Mouse (Mus musculus): ENCODE results near the gene March8.
A peak's percentile ranks its signal among the peaks of the same experiment; 100 is the strongest.

The March8 gene

GRCm38 (mm10) chr6:116337835-116338501 lies at the start of gene March8:
TSS of gene March8 (plus strand) at chr6:116338024.
- DNase-seq (ENCODE audit: low read depth, low spot score), result peak; percentile 86

DNA sequence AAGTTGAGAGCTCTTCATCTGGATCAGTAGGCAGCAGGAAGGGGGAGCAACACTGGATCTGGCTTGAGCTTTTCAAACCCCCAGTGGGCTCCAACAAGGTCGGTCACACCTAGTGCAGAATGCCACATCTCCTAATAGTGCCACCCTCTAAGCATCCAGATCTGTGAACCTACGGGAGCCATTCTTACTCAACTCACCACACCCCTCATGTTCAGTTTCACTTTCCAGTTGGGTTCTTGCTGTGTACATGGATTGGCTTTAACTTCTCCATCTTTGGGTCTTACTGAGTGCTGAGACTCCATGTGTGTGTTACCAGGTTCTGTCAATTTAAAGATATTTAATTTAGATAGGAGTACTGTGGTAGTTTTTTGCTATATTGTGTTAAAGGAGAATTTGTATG lies 26.4 kb upstream of the March8 start:
- no peak for DNase-seq (ENCODE audit: low read depth, low spot score)

GRCm38 (mm10) chr6:116319259-116319658 lies 18.6 kb upstream of the March8 start:
- no peak for DNase-seq (ENCODE audit: low read depth, low spot score)

DNA sequence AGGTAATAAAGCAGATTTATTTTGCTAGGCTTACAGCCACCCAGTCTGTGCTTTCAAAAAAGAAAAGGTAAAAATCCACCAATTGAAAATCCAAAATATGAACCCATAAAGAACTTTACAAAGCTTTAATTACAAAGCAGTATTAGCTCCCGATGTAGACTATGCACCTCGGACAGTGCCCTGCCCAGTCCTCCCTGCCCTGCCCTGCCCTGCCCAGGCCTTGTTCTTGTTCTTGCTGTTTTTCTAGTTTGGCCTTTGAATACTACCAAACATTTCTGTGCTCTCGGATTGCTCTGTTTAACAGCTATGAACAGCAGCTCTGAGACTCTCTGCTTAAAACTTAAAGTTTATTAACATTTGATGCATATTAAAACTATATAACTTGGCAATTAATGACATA lies 11.2 kb upstream of the March8 start:
- DNase-seq (ENCODE audit: low read depth, low spot score), result no peak

DNA sequence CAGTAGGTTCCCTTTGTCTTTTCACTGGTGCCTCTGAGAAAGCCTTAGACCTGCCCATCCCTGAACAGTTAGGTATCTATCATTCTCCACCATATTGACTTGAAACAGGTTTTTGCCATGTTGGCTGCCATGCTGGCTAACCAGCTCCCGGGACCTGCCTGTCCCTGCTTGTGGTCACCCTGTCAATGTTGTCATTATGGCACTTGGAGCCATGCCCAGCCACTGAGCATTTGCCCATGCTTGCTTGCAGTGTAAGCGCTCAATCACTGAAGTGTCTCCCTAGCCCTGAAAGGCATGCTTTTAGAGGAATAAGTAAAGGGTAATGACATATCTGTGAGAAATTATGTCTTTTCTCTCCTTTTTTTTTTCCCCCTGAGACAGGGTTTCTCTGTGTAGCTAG lies 6.4 kb upstream of the March8 start:
- no peak for DNase-seq (ENCODE audit: low read depth, low spot score)

DNA sequence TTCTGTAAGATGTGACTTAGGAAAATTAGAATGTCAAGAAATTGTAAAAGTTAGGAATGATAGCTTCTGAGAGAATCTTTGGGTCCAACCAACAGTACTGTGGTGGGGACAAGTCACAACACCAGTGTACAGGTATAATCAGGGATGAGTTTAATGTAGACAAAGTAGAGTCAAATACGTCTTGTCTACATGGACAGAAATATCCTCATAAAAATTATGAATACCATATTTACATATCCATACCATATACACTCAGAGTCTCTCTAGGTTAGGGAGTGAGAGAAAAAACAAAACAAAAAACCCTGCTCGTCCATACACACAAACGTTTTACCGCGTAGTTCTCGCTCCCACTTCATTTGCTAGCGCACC lies 374 bp upstream of the March8 start:
- no peak for DNase-seq (ENCODE audit: low read depth, low spot score)

DNA sequence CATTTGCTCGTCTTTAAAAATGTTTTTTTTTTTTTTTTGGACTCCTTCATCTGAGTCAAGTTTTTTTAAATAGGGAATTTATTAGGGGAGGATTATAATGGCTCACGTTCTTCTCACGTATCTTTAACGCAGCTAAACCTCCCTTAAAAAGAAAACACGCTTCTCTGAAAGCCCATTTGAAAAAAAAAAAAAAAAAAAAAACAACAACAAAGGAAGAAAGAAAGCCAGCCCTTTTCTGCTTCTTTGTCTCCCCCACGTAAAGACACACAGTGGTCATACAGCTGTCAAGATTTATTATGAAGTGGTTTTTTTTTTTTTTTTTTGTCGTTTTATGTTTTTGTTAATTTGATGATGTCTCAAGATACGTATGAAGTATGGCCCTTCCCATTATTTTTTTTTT lies 696 bp downstream of the March8 start:
- DNase-seq (ENCODE audit: low read depth, low spot score), result no peak

DNA sequence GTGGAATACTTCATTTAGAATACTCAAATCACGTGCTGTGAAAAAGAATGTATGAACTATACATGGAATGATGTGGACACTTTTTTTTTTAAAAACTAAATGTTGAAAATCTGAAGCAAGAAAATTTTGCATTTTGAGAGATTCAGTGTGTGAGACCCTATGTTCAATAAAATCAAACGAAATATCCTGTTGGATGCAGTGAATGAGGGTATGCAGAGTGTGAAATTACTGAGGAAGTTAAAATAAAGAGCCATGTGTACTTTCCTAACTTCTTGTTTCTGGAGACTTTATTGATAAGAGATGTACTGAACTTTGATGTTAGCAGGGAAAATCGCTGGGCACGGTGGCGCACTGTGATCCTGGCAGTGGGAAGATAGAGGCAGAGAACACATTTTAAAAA lies 1.3 kb downstream of the March8 start:
- DNase-seq (ENCODE audit: low read depth, low spot score), result no peak

GRCm38 (mm10) chr6:116340521-116340920 lies 2.7 kb downstream of the March8 start:
- DNase-seq (ENCODE audit: low read depth, low spot score), result no peak

GRCm38 (mm10) chr6:116347953-116348352 lies 10.1 kb downstream of the March8 start:
- DNase-seq (ENCODE audit: low read depth, low spot score), result no peak

GRCm38 (mm10) chr6:116349997-116350396 lies 12.2 kb downstream of the March8 start:
- no peak for DNase-seq (ENCODE audit: low read depth, low spot score)

DNA sequence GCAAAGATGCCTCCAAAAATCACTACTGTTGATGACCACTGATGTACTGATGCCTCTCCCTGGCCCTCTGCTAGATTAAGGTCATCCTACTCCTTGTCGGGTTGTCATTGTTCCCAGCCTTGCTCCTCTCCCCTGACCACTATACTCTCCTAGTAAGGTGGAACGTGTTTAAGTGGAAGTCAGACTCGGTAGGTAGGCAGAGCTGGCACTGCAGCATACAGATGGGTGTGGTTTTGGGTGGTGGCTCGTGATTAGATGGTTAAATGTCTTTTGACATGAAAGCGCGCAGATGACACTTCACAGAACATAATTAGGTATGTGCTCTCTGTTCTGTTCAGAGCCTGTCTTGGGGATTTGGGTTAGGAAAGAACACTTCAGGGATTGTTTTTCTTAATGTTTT lies 12.8 kb downstream of the March8 start:
- no peak for DNase-seq (ENCODE audit: low read depth, low spot score)

- DNase-seq (ENCODE audit: low read depth, low spot score), result no peak
Observed at GRCm38 (mm10) chr6:116351534-116351933, 13.7 kb downstream of the March8 start.

GRCm38 (mm10) chr6:116353428-116353827 lies 15.6 kb downstream of the March8 start:
- no peak for DNase-seq (ENCODE audit: low read depth, low spot score)

- peak; percentile 26 for DNase-seq (ENCODE audit: low read depth, low spot score)
Observed at GRCm38 (mm10) chr6:116356311-116356947, 18.6 kb downstream of the March8 start.

- DNase-seq (ENCODE audit: low read depth, low spot score), result no peak
Observed at GRCm38 (mm10) chr6:116356948-116357325, 19.1 kb downstream of the March8 start.

DNA sequence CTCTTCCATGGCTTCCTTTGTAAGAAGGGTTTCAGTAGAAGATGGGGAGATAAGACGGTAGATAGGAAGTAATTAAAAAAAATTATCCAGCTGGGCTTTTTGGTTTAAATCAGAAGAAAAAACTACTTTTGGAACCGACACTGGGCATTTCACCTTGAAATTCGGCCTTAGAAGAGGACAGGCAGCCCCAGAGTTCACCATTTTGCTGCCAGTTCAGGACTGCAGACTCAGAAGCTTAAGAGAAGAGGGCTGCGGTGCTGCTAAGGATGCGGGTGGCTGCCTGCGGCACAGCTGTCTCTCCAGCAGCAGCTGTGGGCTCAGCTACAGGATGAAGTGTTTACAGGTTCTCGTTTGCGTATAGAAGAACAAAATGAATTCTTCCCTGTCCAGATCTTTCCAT lies 20.2 kb downstream of the March8 start:
- DNase-seq (ENCODE audit: low read depth, low spot score), result no peak

- DNase-seq (ENCODE audit: low read depth, low spot score), result no peak
Observed at GRCm38 (mm10) chr6:116359256-116359655, 21.4 kb downstream of the March8 start.

DNA sequence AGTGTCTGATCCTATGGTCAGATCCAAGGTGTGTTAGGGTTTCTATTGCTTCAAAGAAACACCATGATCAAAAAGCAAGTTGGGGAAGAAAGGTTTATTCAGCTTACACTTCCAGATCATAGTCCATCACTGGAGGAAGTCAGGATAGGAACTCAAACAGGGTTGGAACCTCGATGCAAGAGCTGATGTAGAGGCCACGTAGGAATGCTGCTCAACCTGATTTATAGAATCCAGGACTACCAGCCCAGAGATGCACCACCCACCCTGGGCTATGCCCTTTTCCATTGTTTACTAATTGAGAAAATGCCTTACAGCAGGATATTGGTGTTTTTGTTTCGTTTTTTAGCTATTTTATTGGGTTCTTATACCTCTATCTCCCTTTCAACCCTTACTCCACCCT lies 23.6 kb downstream of the March8 start:
- DNase-seq (ENCODE audit: low read depth, low spot score), result no peak

DNA sequence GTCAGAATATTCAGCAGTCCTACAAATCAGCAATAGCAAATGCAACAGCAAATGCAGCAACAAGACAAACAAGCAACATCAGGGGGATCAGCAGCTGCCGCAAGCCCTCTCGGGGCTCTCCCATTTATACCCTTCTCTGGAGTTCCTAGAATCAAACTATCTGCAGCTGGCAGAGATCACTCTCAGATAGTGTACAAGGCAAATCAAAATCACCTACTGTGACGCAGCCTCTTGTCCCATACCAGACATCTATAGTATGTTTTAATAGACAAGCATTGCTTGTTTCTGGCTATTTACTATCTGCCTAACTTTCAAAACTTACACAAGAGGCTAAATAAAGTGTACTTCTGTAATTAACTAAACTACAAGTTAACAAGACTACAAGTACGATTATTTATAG lies 24.2 kb downstream of the March8 start:
- DNase-seq (ENCODE audit: low read depth, low spot score), result no peak

DNA sequence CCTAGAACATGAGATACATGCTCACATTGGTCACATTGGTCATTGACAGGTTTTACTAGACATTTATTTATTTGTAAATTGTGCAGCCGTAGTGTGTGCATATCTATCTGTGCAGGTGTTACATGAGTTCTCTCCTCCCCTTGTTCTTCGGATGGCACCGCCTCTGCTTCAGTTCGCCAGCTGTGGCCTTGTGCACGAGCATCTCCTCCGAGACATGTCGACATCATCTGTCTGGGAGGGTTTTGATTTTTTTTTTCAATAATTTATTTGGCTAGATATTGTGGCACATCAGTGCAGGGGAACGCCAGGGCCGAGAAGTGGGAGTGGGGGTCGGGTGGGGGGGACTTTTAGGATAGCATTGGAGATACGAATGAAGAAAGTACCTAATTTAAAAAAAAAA lies 30.1 kb downstream of the March8 start:
- DNase-seq (ENCODE audit: low read depth, low spot score), result no peak

- no peak for DNase-seq (ENCODE audit: low read depth, low spot score)
Observed at GRCm38 (mm10) chr6:116369811-116370210, 32.0 kb downstream of the March8 start.

DNA sequence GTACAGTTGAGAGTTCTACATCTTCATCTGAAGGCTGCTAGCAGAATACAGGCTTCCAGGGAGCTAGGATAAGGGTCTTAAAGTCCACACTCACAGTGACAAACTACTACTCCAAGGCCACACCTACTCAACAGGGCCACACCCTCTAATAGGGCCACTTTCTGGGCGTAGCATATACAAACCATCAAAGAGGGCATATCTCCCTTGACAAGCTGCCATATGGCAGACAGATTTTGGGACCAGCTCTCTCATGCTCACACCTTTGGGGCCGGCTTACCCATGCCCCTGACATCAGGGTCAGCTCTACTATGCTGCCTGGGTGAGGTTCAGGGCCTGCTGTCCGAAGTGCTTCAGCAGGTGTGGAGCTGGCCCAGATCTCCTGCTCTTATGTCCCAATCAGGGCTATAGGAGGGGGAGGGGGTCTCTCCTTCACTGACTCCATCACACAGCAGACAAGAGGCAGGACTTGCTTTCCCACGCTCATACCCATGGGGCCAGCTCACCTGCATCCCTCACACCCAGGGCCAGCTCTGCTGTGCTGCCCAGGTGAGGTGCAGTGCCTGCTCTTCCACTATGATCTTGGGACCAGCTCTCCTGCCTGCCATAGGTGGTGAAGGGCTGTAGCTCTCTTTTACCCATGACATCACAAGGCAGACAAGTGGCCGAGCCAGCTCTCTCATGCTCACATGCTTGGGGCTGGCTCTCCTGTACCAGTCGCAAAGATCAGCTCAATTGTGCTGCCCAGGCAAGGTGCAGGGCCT lies 32.6 kb downstream of the March8 start:
- DNase-seq (ENCODE audit: low read depth, low spot score), result no peak
